Mouse (Mus musculus): ENCODE measurements around the gene Aldh3b3. TPM values are rescaled to one million over a fixed set of nuclear protein-coding genes. Genes with fewer than 3 reads are reported as not detected.
A peak's percentile ranks its signal among the peaks of the same experiment; 100 is the strongest.

Gene Aldh3b3
- total and polyA plus RNA-seq, 3 experiments: not detected

DNA sequence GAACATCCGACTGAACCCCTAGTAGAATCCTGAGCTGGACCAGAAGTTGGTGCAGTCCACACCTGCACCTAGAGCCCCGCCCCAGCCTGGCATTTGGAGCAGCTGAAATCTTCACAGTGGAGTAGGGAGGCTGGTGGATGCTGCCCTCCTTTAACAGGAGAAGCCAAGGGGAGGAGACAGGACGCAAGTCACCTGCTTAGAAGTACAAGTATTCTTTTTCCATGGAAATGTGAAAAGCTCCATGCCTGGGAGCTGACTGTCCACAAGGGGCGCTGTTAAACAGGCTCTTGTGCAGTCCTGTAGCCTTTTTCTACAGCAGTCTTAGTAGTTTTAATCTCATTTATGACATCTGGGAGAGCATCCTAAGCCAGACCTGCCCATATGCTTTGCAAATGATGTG is 30.3 kb downstream of the Aldh3b3 start:
- Histone ChIP-seq H3K9ac (ENCODE audit: insufficient read depth, low read depth) (no peak overlapping the region), H3K36me3 (replicated peaks in 1 of 2; ENCODE audit: control insufficient read depth in 1 of 2, insufficient read depth in 1 of 2, low read length in 1 of 2) (no peaks in the 10 kb centered on the region), H3K4me1 (ENCODE audit: control insufficient read depth in 1 of 2, insufficient read depth in 2 of 2) (peaks cover 0 to 12% of the 10 kb centered on the region in 2 experiments; a peak in 2 of 4 replicates), H3K27ac (ENCODE audit: insufficient read depth, low read depth) (no peak overlapping the region), H3K27me3 (replicated peaks) (peaks cover 41% of the 10 kb centered on the region), H3K79me2 (replicated peaks; ENCODE audit: control insufficient read depth, extremely low read depth, insufficient read depth, poor library complexity, severe bottlenecking) (no peaks in the 10 kb centered on the region), H3K4me2 (ENCODE audit: insufficient read depth, low read depth, poor library complexity, severe bottlenecking) (no peak overlapping the region), H3K4me3 (replicated peaks in 1 of 3; ENCODE audit: low read depth in 2 of 3, low read length in 2 of 3, poor library complexity in 1 of 3) (no peak overlapping the region), H3K9me3 (replicated peaks; ENCODE audit: low read length) (peaks cover 7% of the 10 kb centered on the region)
- in situ Hi-C loops (cut with MboI; ENCODE audit: low pct_ligation_motif_present, low pct_unique_long_range_greater_than_20kb, low sequenced_read_pairs) (no loop called here), dilution Hi-C loops (cut with MboI; ENCODE audit: extremely low pct_ligation_motif_present, extremely low pct_unique_long_range_greater_than_20kb, low sequenced_read_pairs) (no loop called here)
- TF ChIP-seq CHD2 (IDR thresholded peaks at IDR 0.05; ENCODE audit: low read length) (no peak), CTCF (conservative IDR thresholded peaks at IDR 0.05 in 1 of 2, IDR thresholded peaks at IDR 0.05 in 1 of 2; ENCODE audit: low read depth in 2 of 2, low read length in 2 of 2) (peak in 1 of 2 experiments; percentile 13; a peak in 1 of 4 replicates)
- no peak for DNase-seq (ENCODE audit: extremely low read depth)

DNA sequence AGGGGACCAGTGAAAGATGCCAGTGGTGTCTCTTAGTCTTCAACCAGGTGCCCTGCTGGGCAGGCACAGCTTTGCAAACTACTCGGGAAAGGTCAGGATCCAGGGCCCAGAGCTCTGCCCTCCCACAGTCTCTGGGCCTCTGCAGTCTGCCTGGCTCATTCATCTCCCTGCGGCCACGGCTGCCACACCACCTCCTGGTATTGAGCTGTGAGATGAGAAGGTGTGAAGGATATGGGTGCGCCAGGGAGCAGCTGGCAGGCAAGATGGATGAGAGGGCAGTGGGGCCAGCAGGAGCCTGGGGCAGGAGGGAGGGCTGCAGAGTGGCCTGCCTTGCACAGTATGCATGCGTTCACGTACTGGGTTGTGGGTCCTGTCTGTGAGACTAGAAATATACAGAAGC is 32.4 kb downstream of the Aldh3b3 start:
- TF ChIP-seq USF1 (IDR thresholded peaks at IDR 0.05; ENCODE audit: low read depth, low read length) (no peak), POLR2AphosphoS2 (IDR thresholded peaks at IDR 0.05; ENCODE audit: low read depth, low read length) (no peak), HCFC1 (IDR thresholded peaks at IDR 0.05; ENCODE audit: low read depth, low read length) (no peak), CTCF (conservative IDR thresholded peaks at IDR 0.05 in 1 of 2, IDR thresholded peaks at IDR 0.05 in 1 of 2; ENCODE audit: low read depth in 2 of 2, low read length in 2 of 2) (no peak), EP300 (IDR thresholded peaks at IDR 0.05; ENCODE audit: low read length) (no peak), MEF2A (IDR thresholded peaks at IDR 0.05; ENCODE audit: borderline replicate concordance, low read depth, low read length) (no peak), JUN (IDR thresholded peaks at IDR 0.05; ENCODE audit: insufficient read depth, low read depth, low read length) (no peak), KAT2A (IDR thresholded peaks at IDR 0.05; ENCODE audit: insufficient replicate concordance, low read length) (no peak), USF2 (conservative IDR thresholded peaks at IDR 0.05; ENCODE audit: low read depth, low read length) (no peak), SMC3 (IDR thresholded peaks at IDR 0.05; ENCODE audit: low read depth, low read length) (no peak), RAD21 (IDR thresholded peaks at IDR 0.05; ENCODE audit: low read depth, low read length) (no peak), CHD2 (IDR thresholded peaks at IDR 0.05; ENCODE audit: low read length) (no peak)
- in situ Hi-C loops (cut with MboI; ENCODE audit: low pct_ligation_motif_present, low pct_unique_long_range_greater_than_20kb, low sequenced_read_pairs): no loop called here

GRCm38 (mm10) chr19:3991562-3991961 is 33.1 kb downstream of the Aldh3b3 start:
- DNase-seq (ENCODE audit: extremely low read depth): no peak
- Histone ChIP-seq H3K36me3 (replicated peaks in 1 of 2; ENCODE audit: control insufficient read depth in 1 of 2, insufficient read depth in 1 of 2, low read length in 1 of 2) (no peaks in the 10 kb centered on the region), H3K4me1 (ENCODE audit: control insufficient read depth in 1 of 2, insufficient read depth in 2 of 2) (peaks cover 0 to 3% of the 10 kb centered on the region in 2 experiments; a peak in 2 of 4 replicates), H3K27ac (ENCODE audit: insufficient read depth, low read depth) (no peak overlapping the region), H3K79me2 (replicated peaks; ENCODE audit: control insufficient read depth, extremely low read depth, insufficient read depth, poor library complexity, severe bottlenecking) (no peaks in the 10 kb centered on the region), H3K4me3 (replicated peaks in 1 of 3; ENCODE audit: low read depth in 2 of 3, low read length in 2 of 3, poor library complexity in 1 of 3) (no peak overlapping the region), H3K4me2 (ENCODE audit: insufficient read depth, low read depth, poor library complexity, severe bottlenecking) (no peak overlapping the region), H3K9ac (ENCODE audit: insufficient read depth, low read depth) (no peak overlapping the region), H3K9me3 (replicated peaks; ENCODE audit: low read length) (peaks cover 7% of the 10 kb centered on the region), H3K27me3 (replicated peaks) (peaks cover 59% of the 10 kb centered on the region)
- no peak for TF ChIP-seq MAZ (IDR thresholded peaks at IDR 0.05; ENCODE audit: low read depth, low read length)
- no peak for TF ChIP-seq ZKSCAN1 (IDR thresholded peaks at IDR 0.05; ENCODE audit: borderline replicate concordance, low read depth, low read length)
- TF ChIP-seq PAX5 (IDR thresholded peaks at IDR 0.05; ENCODE audit: low read length): no peak
- no peak for TF ChIP-seq NRF1 (IDR thresholded peaks at IDR 0.05; ENCODE audit: low read depth, low read length)
- TF ChIP-seq BHLHE40 (IDR thresholded peaks at IDR 0.05; ENCODE audit: low read depth, low read length): no peak
- no peak for TF ChIP-seq CHD2 (IDR thresholded peaks at IDR 0.05; ENCODE audit: low read length)
- no peak for TF ChIP-seq TCF12 (IDR thresholded peaks at IDR 0.05; ENCODE audit: low read depth, low read length)
- no peak for TF ChIP-seq CHD1 (IDR thresholded peaks at IDR 0.05; ENCODE audit: low read depth, low read length)
- in situ Hi-C loops (cut with MboI; ENCODE audit: low pct_ligation_motif_present, low pct_unique_long_range_greater_than_20kb, low sequenced_read_pairs): no loop called here
- dilution Hi-C loops (cut with MboI; ENCODE audit: extremely low pct_ligation_motif_present, extremely low pct_unique_long_range_greater_than_20kb, low sequenced_read_pairs): no loop called here

More for the DNA sequence above, 32.4 kb downstream of the Aldh3b3 start:
- no peak for DNase-seq (ENCODE audit: extremely low read depth)
- no peak overlapping the region for H3K9ac ChIP-seq (ENCODE audit: insufficient read depth, low read depth)
- H3K27me3 ChIP-seq (replicated peaks): peaks cover 53% of the 10 kb centered on the region
- peaks cover 7% of the 10 kb centered on the region for H3K9me3 ChIP-seq (replicated peaks; ENCODE audit: low read length)
- H3K36me3 ChIP-seq (replicated peaks in 1 of 2; ENCODE audit: control insufficient read depth in 1 of 2, insufficient read depth in 1 of 2, low read length in 1 of 2): no peaks in the 10 kb centered on the region
- H3K79me2 ChIP-seq (replicated peaks; ENCODE audit: control insufficient read depth, extremely low read depth, insufficient read depth, poor library complexity, severe bottlenecking): no peaks in the 10 kb centered on the region
- dilution Hi-C loops (cut with MboI; ENCODE audit: extremely low pct_ligation_motif_present, extremely low pct_unique_long_range_greater_than_20kb, low sequenced_read_pairs): no loop called here
- no peak overlapping the region for H3K4me2 ChIP-seq (ENCODE audit: insufficient read depth, low read depth, poor library complexity, severe bottlenecking)
- H3K4me3 ChIP-seq (replicated peaks in 1 of 3; ENCODE audit: low read depth in 2 of 3, low read length in 2 of 3, poor library complexity in 1 of 3): no peak overlapping the region
- no peak overlapping the region for H3K27ac ChIP-seq (ENCODE audit: insufficient read depth, low read depth)
- H3K4me1 ChIP-seq (ENCODE audit: control insufficient read depth in 1 of 2, insufficient read depth in 2 of 2): peaks cover 0 to 6% of the 10 kb centered on the region in 2 experiments; a peak in 2 of 4 replicates
